Mouse (Mus musculus): ENCODE data around the gene Psma3. TPM values are rescaled to one million over a fixed set of nuclear protein-coding genes. Genes with fewer than 3 reads are reported as not detected.

The Psma3 gene
- 718 TPM for polyA plus RNA-seq (2014; fragmentation: Illumina TruSeq; extraction: RNeasy Lipid Tissue Mini Kit (QIAGEN cat#74804); ENCODE audit: low read depth, low replicate concordance)

DNA sequence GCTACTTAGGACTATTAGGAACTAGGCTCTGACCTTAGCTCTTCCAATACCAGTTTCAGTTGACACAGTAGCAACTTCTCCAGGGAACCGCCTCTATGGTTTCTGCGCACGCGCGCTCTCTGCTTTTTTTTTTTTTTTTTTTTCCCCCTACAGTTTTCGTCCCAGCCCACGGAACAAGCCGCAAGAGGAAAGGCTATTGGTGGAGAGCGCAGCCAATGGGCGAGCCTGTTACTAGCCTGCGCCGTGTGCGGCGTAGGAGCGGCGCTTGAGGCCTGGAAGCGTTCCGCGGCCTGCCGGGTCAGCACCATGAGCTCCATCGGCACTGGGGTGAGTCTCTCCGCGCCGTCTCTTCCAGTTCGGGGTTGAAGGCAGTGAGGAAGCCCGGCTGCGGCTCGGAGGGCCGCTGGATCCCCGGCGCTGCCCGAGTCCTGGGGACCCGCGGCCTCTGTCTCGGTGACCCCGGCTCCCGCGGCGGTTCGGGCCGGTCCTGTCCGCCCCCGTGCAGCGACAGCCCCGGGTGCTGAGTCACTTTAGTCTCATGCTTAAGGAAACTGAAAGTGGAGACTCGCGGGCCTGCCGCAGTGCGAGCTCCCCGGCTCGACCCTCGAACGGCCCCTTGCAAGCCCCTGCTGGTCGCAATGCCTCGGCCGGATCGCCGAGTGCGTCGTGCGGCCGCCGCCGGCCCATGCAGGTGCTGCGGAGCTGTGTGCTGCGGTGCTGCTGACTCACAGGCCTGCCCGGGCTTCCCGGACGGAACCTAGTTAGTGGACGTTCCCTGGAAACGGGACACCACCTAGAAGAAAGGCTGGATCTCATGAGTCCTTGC is at the start of gene Psma3:
TSS of gene Psma3 (plus strand) at position 181 of the 826 bp plus-strand sequence.

DNA sequence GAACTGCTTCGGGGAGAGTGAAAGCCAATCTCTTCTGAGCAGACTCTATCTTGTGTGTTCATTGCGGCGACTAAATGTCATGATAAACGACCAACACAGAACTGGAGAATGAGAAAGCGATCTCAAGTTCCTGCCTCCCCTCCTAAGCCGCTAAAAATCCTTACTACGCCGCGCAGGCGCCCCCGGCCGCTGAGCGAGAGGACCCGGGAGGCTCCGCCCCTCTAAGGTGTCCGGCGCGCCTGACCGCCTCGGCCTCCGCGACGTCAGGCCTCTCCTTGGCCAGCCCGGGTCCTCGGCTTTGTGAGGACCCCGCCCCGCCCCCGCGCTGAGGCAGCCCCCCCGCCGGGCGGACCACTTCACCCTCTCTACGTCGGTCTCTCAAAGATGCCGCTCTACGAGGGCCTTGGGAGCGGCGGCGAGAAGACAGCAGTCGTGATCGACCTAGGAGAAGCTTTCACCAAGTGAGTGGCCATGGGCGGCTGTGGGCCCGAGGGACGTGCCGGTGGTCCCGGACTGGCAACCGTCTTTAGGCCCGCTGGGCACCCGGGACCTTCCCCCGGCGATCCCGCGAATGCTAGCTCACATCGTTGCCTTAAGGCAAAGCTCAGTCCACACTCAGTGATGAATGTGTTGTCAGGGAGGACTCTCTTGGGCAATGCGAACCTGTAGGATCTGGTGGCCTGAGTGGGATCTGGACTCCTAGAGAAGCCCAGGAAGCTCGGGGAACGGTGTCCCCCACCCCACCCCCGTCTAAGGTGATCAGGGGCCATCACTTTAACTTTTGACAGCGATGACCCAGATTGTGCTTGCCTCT is 36.6 kb upstream of the Psma3 start, which contains the start of gene Actr10:
TSS of gene Actr10 (plus strand) at position 287 of the 814 bp plus-strand sequence.

DNA sequence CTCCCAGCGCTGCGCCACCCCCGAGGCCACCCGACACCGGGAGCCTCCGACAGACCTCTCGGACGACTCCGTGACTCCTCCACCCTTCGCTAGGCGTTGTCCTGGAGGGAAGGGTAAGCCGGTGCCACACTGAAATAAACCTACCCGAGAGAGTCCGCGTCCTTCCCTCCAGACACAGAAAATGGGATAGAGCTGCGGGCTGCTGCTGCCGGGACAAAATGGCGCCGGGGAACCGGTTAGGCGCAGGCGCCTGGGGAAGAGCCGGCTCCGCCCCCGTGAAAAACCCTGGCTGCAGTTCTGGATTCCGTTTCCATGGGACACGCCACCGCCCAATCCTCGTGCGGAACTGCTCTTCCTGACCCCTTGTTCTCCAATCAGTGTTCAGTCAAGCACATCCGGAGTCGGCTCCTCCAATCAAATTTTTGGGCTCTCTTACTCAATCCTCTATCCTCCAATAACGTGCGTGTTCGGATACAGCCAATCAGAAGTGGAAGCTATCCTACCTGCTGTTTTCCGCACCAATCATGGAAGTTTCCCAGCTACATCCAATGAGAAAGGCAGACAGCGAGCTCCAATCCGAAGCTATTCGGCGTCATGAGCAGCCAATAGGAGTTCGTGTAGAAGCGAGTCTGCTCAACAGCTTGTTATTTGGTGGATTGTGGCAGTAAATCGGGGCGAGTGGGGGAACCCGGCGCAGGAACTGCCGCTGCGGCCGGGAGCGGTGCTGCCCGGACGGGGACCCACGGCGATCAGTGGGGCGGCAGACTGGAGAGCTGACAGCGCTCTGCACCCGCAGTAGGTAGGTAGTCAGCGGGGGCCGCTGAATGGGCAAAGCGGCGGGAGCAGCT is 41.2 kb downstream of the Psma3 start, which contains the start of gene Arid4a:
TSS of gene Arid4a (plus strand) at position 628 of the 848 bp plus-strand sequence.

Other genes with a start within 250 kb of the Psma3 start
- 9.2 TPM for gene Frmd6, start 149.1 kb upstream of the Psma3 start, polyA plus RNA-seq (2014; fragmentation: Illumina TruSeq; extraction: RNeasy Lipid Tissue Mini Kit (QIAGEN cat#74804); ENCODE audit: low read depth, low replicate concordance)
- gene Actr10, start 36.8 kb upstream of the Psma3 start, polyA plus RNA-seq (2014; fragmentation: Illumina TruSeq; extraction: RNeasy Lipid Tissue Mini Kit (QIAGEN cat#74804); ENCODE audit: low read depth, low replicate concordance) = 215 TPM
- 25.4 TPM for gene Arid4a, start 41.4 kb downstream of the Psma3 start, polyA plus RNA-seq (2014; fragmentation: Illumina TruSeq; extraction: RNeasy Lipid Tissue Mini Kit (QIAGEN cat#74804); ENCODE audit: low read depth, low replicate concordance)
- not detected for gene Tomm20l, start 136.8 kb downstream of the Psma3 start, polyA plus RNA-seq (2014; fragmentation: Illumina TruSeq; extraction: RNeasy Lipid Tissue Mini Kit (QIAGEN cat#74804); ENCODE audit: low read depth, low replicate concordance)
- gene Timm9, start 162.1 kb downstream of the Psma3 start, polyA plus RNA-seq (2014; fragmentation: Illumina TruSeq; extraction: RNeasy Lipid Tissue Mini Kit (QIAGEN cat#74804); ENCODE audit: low read depth, low replicate concordance) = 80.5 TPM
- 4.6 TPM for gene 2700049A03Rik, start 162.2 kb downstream of the Psma3 start, polyA plus RNA-seq (2014; fragmentation: Illumina TruSeq; extraction: RNeasy Lipid Tissue Mini Kit (QIAGEN cat#74804); ENCODE audit: low read depth, low replicate concordance)

All from kidney, adult 10 weeks (tissue).